Mouse (Mus musculus) CH12.LX (cell line): ENCODE results near the gene Pcdh9.

Experiments used
- CHD2 ChIP-seq: IDR thresholded peaks from 2 replicates; pipeline ENCODE4 v1.6.1; 2011; ENCODE audit warnings: low read length, improper control_type of control experiment
- CTCF ChIP-seq, 2 experiments: IDR thresholded peaks in 1 of 2; conservative IDR thresholded peaks in 1 of 2; 2 replicates each; pipeline ENCODE4 v1.5.1; 2011 to 2012; ENCODE audit warnings: low read depth in 2 of 2, low read length in 2 of 2, improper control_type of control experiment in 1 of 2, inconsistent platforms in 1 of 2, mild to moderate bottlenecking in 1 of 2, moderate library complexity in 1 of 2
- EP300 ChIP-seq: IDR thresholded peaks from 2 replicates; pipeline ENCODE4 v1.6.1; 2011; ENCODE audit warnings: low read length, improper control_type of control experiment
- ETS1 ChIP-seq: conservative IDR thresholded peaks from 2 replicates; pipeline ENCODE4 v1.6.1; 2012; ENCODE audit warnings: low read depth, mild to moderate bottlenecking, inconsistent platforms, low read length, improper control_type of control experiment, moderate library complexity
- HCFC1 ChIP-seq: IDR thresholded peaks from 2 replicates; pipeline ENCODE4 v1.6.1; 2012; ENCODE audit warnings: low read depth, mild to moderate bottlenecking, inconsistent platforms, low read length, improper control_type of control experiment
- JUN ChIP-seq: IDR thresholded peaks from 2 replicates; pipeline ENCODE4 v1.6.1; 2011; ENCODE audit warnings: low read depth, mild to moderate bottlenecking, low read length, improper control_type of control experiment, moderate library complexity; ENCODE audit not compliant: insufficient read depth
- MAFK ChIP-seq: IDR thresholded peaks from 2 replicates; pipeline ENCODE4 v1.6.1; 2011; ENCODE audit warnings: low read length, improper control_type of control experiment; ENCODE audit not compliant: insufficient replicate concordance
- MYC ChIP-seq: IDR thresholded peaks from 2 replicates; pipeline ENCODE4 v1.6.1; 2011; ENCODE audit warnings: low read depth, mild to moderate bottlenecking, improper control_type of control experiment, low read length
- POLR2A ChIP-seq: IDR thresholded peaks from 2 replicates; pipeline ENCODE4 v1.6.1; 2011; ENCODE audit warnings: low read depth, mild to moderate bottlenecking, improper control_type of control experiment, low read length
- RAD21 ChIP-seq: IDR thresholded peaks from 2 replicates; pipeline ENCODE4 v1.6.1; 2011; ENCODE audit warnings: low read depth, mild to moderate bottlenecking, low read length, improper control_type of control experiment, moderate library complexity

DNA sequence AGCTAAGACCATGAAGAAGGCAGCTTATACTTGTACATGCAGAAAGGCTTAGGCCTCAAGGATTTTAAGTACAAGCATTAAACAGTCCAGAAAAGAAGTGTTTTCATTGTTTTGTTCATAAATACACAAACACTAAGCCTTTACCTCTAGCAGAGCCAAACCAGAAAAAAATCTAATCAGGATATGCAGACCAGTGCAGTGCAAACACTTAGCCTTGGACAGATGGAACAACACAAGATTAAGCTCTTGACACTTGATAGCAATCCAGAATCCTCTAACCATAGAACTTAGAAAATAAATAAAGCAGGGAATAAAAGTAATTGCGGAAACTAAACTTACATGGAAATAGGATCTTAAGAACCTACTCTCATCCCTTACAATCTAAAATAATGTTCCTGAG is 10.4 kb downstream of the Pcdh9 start:
- TF ChIP-seq ETS1 = no peak
- TF ChIP-seq CTCF (conservative IDR thresholded peaks at IDR 0.05 in 1 of 2, IDR thresholded peaks at IDR 0.05 in 1 of 2; ENCODE audit: low read depth in 2 of 2, low read length in 2 of 2) = no peak
- no peak for TF ChIP-seq JUN
- TF ChIP-seq POLR2A = no peak
- TF ChIP-seq EP300 = no peak
- TF ChIP-seq CHD2 = no peak
- TF ChIP-seq RAD21 = no peak
- no peak for TF ChIP-seq MYC
- TF ChIP-seq HCFC1 = no peak
- no peak for TF ChIP-seq MAFK
